In the genomic region with DNA sequence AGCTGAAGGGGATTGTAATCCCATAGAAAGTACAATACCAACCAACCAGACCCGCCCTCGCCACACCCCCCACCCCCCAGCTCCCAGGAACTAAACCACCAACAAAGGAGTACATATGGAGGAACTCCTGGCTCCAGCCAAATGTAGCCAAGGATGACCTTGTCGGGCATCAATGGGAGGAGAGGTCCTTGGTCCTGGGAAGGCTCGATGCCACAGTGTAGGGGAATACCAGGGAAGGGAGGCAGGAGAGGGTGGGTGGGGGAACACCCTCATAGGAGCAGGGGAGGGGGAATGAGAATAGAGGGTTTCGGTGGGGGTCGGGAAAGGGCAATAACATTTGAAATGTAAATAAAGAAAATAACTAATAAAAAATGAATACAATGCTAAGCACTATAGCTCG, we compare ENCODE assay signal across 19 mouse cellular contexts.
DNase-seq lines count a peak whose midpoint lies in the region; ATAC-seq and TF ChIP-seq lines count a peak whose summit lies in the region.
"Had no signal": no experiment of that assay in that cellular context is flagged by ENCODE, and none has a peak within 500 bp of the region (broad histone marks: within the 10 kb centered on the region; RNA-seq: fewer than 3 reads in every experiment).

No protein-coding gene starts in this region.

- H3K4me2 ChIP-seq in forebrain, embryonic 12.5 days = no peak overlapping the region
- H3K4me2 ChIP-seq in forebrain, embryonic 16.5 days (ENCODE audit: low read length) = no peak overlapping the region
- H3K4me2 ChIP-seq in hindbrain, embryonic 13.5 days = no peak overlapping the region
- no peak overlapping the region for H3K4me2 ChIP-seq in hindbrain, postnatal 0 days (ENCODE audit: low read depth, low read length)
- no peak overlapping the region for H3K4me2 ChIP-seq in midbrain, embryonic 12.5 days (replicated peaks)
- no peak overlapping the region for H3K4me2 ChIP-seq in midbrain, embryonic 16.5 days (ENCODE audit: low read length)
- H3K4me2 ChIP-seq in midbrain, embryonic 15.5 days = no peak overlapping the region
- H3K4me2 ChIP-seq: embryonic facial prominence, embryonic 13.5 days; heart, embryonic 13.5 days had no signal

- no peak overlapping the region for H3K4me3 ChIP-seq in forebrain, embryonic 12.5 days (replicated peaks)
- H3K4me3 ChIP-seq in forebrain, embryonic 16.5 days (replicated peaks; ENCODE audit: low read length) = no peak overlapping the region
- H3K4me3 ChIP-seq in hindbrain, embryonic 13.5 days = no peak overlapping the region
- no peak overlapping the region for H3K4me3 ChIP-seq in hindbrain, postnatal 0 days (ENCODE audit: low read length)
- no peak overlapping the region for H3K4me3 ChIP-seq in midbrain, embryonic 12.5 days
- H3K4me3 ChIP-seq in midbrain, embryonic 16.5 days (ENCODE audit: low read depth, low read length) = no peak overlapping the region
- H3K4me3 ChIP-seq in midbrain, embryonic 15.5 days = no peak overlapping the region
- H3K4me3 ChIP-seq: embryonic facial prominence, embryonic 13.5 days; gastrocnemius, adult 2 months; heart, embryonic 13.5 days had no signal

- H3K4me1 ChIP-seq in forebrain, embryonic 12.5 days = peaks cover 15% of the 10 kb centered on the region
- peaks cover 3% of the 10 kb centered on the region; the same call in 1 of the 2 replicates for H3K4me1 ChIP-seq in forebrain, embryonic 16.5 days (replicated peaks; ENCODE audit: control insufficient read depth, insufficient read depth, low read length)
- H3K4me1 ChIP-seq in hindbrain, embryonic 13.5 days (replicated peaks) = peaks cover 11% of the 10 kb centered on the region; the same call in 1 of the 2 replicates
- H3K4me1 ChIP-seq in hindbrain, postnatal 0 days (ENCODE audit: insufficient read depth, low read length) = no peaks in the 10 kb centered on the region
- H3K4me1 ChIP-seq in midbrain, embryonic 12.5 days = peaks cover 14% of the 10 kb centered on the region
- peaks cover 4% of the 10 kb centered on the region; the same call in 1 of the 2 replicates for H3K4me1 ChIP-seq in midbrain, embryonic 16.5 days (ENCODE audit: control insufficient read depth, insufficient read depth, low read length)
- H3K4me1 ChIP-seq in midbrain, embryonic 15.5 days = peaks cover 3% of the 10 kb centered on the region; the same call in 1 of the 2 replicates
- H3K4me1 ChIP-seq: embryonic facial prominence, embryonic 13.5 days; heart, embryonic 13.5 days had no signal

- no peaks in the 10 kb centered on the region for H3K9me3 ChIP-seq in forebrain, embryonic 12.5 days
- H3K9me3 ChIP-seq in forebrain, embryonic 16.5 days (ENCODE audit: control insufficient read depth, low read length) = no peaks in the 10 kb centered on the region
- no peaks in the 10 kb centered on the region for H3K9me3 ChIP-seq in hindbrain, embryonic 13.5 days
- no peaks in the 10 kb centered on the region for H3K9me3 ChIP-seq in hindbrain, postnatal 0 days (ENCODE audit: low read length)
- H3K9me3 ChIP-seq in midbrain, embryonic 12.5 days = no peaks in the 10 kb centered on the region
- no peaks in the 10 kb centered on the region for H3K9me3 ChIP-seq in midbrain, embryonic 16.5 days (replicated peaks; ENCODE audit: control insufficient read depth, low read length, poor library complexity, severe bottlenecking)
- H3K9me3 ChIP-seq in midbrain, embryonic 15.5 days = no peaks in the 10 kb centered on the region
- H3K9me3 ChIP-seq: embryonic facial prominence, embryonic 13.5 days; heart, embryonic 13.5 days had no signal

- ATAC-seq in forebrain, embryonic 12.5 days (ENCODE audit: low FRiP score) = no peak
- no peak for ATAC-seq in forebrain, embryonic 16.5 days
- ATAC-seq in hindbrain, embryonic 13.5 days (ENCODE audit: low FRiP score) = peak; percentile 41; the same call in 1 of the 2 replicates
- no peak for ATAC-seq in hindbrain, postnatal 0 days
- ATAC-seq in midbrain, embryonic 12.5 days (ENCODE audit: low FRiP score, low read depth) = peak; percentile 16; the same call in 1 of the 2 replicates
- ATAC-seq in midbrain, embryonic 16.5 days = no peak
- ATAC-seq in midbrain, embryonic 15.5 days (replicated peaks) = 0 out of 2 replicates have a peak, but pooled peaks have one; percentile 18
- ATAC-seq: inflammation-experienced regulatory T-cells, adult 6 months; intestine, postnatal 0 days had no signal

- H3K27me3 ChIP-seq in forebrain, embryonic 12.5 days = no peaks in the 10 kb centered on the region
- H3K27me3 ChIP-seq in forebrain, embryonic 16.5 days (replicated peaks; ENCODE audit: control insufficient read depth, insufficient read depth, low read length) = no peaks in the 10 kb centered on the region
- no peaks in the 10 kb centered on the region for H3K27me3 ChIP-seq in hindbrain, embryonic 13.5 days
- no peaks in the 10 kb centered on the region for H3K27me3 ChIP-seq in hindbrain, postnatal 0 days (ENCODE audit: insufficient read depth, low read length)
- H3K27me3 ChIP-seq in midbrain, embryonic 12.5 days = no peaks in the 10 kb centered on the region
- H3K27me3 ChIP-seq in midbrain, embryonic 16.5 days (ENCODE audit: control insufficient read depth, insufficient read depth, low read depth, low read length) = no peaks in the 10 kb centered on the region
- no peaks in the 10 kb centered on the region for H3K27me3 ChIP-seq in midbrain, embryonic 15.5 days (replicated peaks)
- H3K27me3 ChIP-seq: embryonic facial prominence, embryonic 13.5 days; heart, embryonic 13.5 days had no signal

- H3K36me3 ChIP-seq in forebrain, embryonic 12.5 days (replicated peaks) = no peaks in the 10 kb centered on the region
- H3K36me3 ChIP-seq in forebrain, embryonic 16.5 days (ENCODE audit: control insufficient read depth, insufficient read depth) = no peaks in the 10 kb centered on the region
- no peaks in the 10 kb centered on the region for H3K36me3 ChIP-seq in hindbrain, embryonic 13.5 days
- no peaks in the 10 kb centered on the region for H3K36me3 ChIP-seq in hindbrain, postnatal 0 days (ENCODE audit: insufficient read depth, low read length)
- no peaks in the 10 kb centered on the region for H3K36me3 ChIP-seq in midbrain, embryonic 12.5 days
- no peaks in the 10 kb centered on the region for H3K36me3 ChIP-seq in midbrain, embryonic 16.5 days (ENCODE audit: control insufficient read depth, insufficient read depth, low read length)
- H3K36me3 ChIP-seq in midbrain, embryonic 15.5 days (replicated peaks) = no peaks in the 10 kb centered on the region
- H3K36me3 ChIP-seq: embryonic facial prominence, embryonic 13.5 days; heart, embryonic 13.5 days had no signal

- DNase-seq in hindbrain, postnatal 0 days (ENCODE audit: low spot score) = no peak
- DNase-seq in embryo, embryonic 11 days = no peak
- DNase-seq: adrenal gland, adult 8-10 months; adrenal gland, postnatal 36 days; cerebellum, adult 2 months; cerebellum, postnatal 10 days; gastrocnemius, adult 2 months; gastrocnemius, postnatal 25 days; heart, postnatal 4 days had no signal

- H3K27ac ChIP-seq in forebrain, embryonic 12.5 days = peak overlapping the region; percentile 42; the same call in 1 of the 2 replicates
- no peak overlapping the region for H3K27ac ChIP-seq in forebrain, embryonic 16.5 days (ENCODE audit: low read length)
- no peak overlapping the region for H3K27ac ChIP-seq in hindbrain, embryonic 13.5 days
- no peak overlapping the region for H3K27ac ChIP-seq in hindbrain, postnatal 0 days
- no peak overlapping the region for H3K27ac ChIP-seq in midbrain, embryonic 12.5 days (replicated peaks)
- H3K27ac ChIP-seq in midbrain, embryonic 16.5 days (ENCODE audit: low read length) = no peak overlapping the region
- no peak overlapping the region for H3K27ac ChIP-seq in midbrain, embryonic 15.5 days
- H3K27ac ChIP-seq: embryonic facial prominence, embryonic 13.5 days; gastrocnemius, adult 2 months; heart, embryonic 13.5 days had no signal

- WGBS in forebrain, embryonic 12.5 days = 47% methylated on average over 7 of the region's 7 CpGs
- WGBS in forebrain, embryonic 16.5 days = 33% methylated on average over 7 of the region's 7 CpGs
- WGBS in hindbrain, embryonic 13.5 days = 63% methylated on average over 7 of the region's 7 CpGs
- WGBS in hindbrain, postnatal 0 days = 64% methylated on average over 7 of the region's 7 CpGs
- 62% methylated on average over 7 of the region's 7 CpGs for WGBS in midbrain, embryonic 12.5 days
- WGBS in midbrain, embryonic 16.5 days = 51% methylated on average over 7 of the region's 7 CpGs
- 48% methylated on average over 7 of the region's 7 CpGs for WGBS in midbrain, embryonic 15.5 days

- TF ChIP-seq CTCF in hindbrain, postnatal 0 days (IDR thresholded peaks at IDR 0.05; ENCODE audit: low read depth) = no peak

- H3K9ac ChIP-seq in forebrain, embryonic 12.5 days = no peak overlapping the region
- H3K9ac ChIP-seq in forebrain, embryonic 16.5 days (replicated peaks; ENCODE audit: low read depth, low read length) = no peak overlapping the region
- no peak overlapping the region for H3K9ac ChIP-seq in hindbrain, embryonic 13.5 days
- H3K9ac ChIP-seq in hindbrain, postnatal 0 days (replicated peaks; ENCODE audit: low read length) = no peak overlapping the region
- H3K9ac ChIP-seq in midbrain, embryonic 12.5 days (replicated peaks) = no peak overlapping the region
- no peak overlapping the region for H3K9ac ChIP-seq in midbrain, embryonic 16.5 days (ENCODE audit: low read depth, low read length)
- H3K9ac ChIP-seq in midbrain, embryonic 15.5 days = no peak overlapping the region
- H3K9ac ChIP-seq: embryonic facial prominence, embryonic 13.5 days; heart, embryonic 13.5 days had no signal

Comparison
In these comparisons a context has a peak if more than half of its experiments do, and no peak if none do; other contexts are left out.
1. ATAC-seq: peak in hindbrain, embryonic 13.5 days (single experiment), midbrain, embryonic 12.5 days (single experiment) and midbrain, embryonic 15.5 days (single experiment); none in forebrain, embryonic 12.5 days (single experiment), forebrain, embryonic 16.5 days (single experiment), hindbrain, postnatal 0 days (single experiment) and midbrain, embryonic 16.5 days (single experiment).